Mouse (Mus musculus): ENCODE results near the gene Rhox7b. TPM values are rescaled to one million over a fixed set of nuclear protein-coding genes. Genes with fewer than 3 reads are reported as not detected.

The Rhox7b gene
- not detected for polyA plus RNA-seq (2014; fragmentation: Illumina TruSeq; extraction: RNeasy Lipid Tissue Mini Kit (QIAGEN cat#74804); ENCODE audit: low read depth, low replicate concordance)

DNA sequence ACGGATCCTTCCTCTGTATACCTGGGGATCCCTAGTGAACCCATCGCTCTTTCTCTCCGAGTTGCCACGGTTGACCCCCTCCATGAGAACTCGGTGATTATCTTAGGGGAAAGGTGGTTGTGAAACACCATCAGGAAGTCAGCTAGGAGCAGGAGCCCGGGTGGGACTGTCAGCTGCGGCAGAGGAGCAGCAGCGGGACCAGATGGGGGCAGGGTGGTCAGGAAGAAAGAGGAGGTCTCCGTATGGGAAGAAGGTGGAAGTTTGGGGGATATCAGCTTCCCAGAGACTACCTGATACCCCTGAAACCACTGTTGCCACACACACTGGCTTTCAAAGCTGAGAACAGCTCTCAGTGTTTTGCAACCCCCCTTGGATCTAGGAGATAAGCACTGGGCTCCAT is at the start of gene Rhox7b:
TSS of gene Rhox7b (minus strand) at position 101 of the 400 bp plus-strand sequence.

DNA sequence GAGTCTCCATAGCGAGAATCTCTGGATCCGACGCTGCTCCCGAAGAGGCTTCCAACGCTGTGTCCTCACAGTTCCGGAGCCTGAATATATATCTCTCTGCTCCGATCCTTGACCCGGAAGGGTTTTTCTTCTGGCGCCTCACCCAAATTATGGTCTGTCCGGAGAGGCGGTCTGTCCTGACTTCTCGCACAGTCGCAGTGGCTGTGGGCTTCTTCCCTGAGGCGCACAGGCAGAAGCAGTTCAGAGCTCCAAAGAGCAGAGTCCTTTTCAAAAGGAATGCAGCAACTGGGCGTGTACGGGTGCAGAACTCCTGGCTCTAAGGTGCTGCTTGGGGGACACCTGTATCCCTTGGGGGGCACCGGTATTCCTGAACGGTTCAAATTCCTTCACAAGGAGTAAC is 4.6 kb upstream of the Rhox7b start, which contains the start of gene Rhox9:
TSS of gene Rhox9 (minus strand) at position 101 of the 400 bp plus-strand sequence.

DNA sequence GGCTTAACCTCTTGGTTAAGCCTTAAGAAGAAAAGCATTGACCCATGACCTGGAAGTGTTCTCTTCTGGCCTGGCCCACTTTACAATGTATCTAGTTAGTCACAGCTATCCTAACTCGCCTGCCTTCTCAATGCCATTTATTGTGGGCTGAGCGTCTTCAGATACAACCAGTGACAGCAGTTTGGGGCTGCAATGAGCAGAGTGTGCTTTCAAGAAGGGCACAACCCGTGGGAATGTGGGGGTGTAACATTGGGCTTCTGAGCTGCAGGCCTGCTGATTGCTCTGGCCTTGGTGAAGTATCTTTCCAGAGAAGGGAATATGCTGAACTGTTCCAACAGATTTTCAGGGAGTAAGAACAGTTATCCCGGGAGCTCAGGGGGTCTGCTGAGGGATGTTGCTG is 18.2 kb downstream of the Rhox7b start, which contains the start of gene Rhox8:
TSS of gene Rhox8 (minus strand) at position 101 of the 400 bp plus-strand sequence.

Other genes starting within 250 kb of the Rhox7b start
- not detected for gene Rhox4g, start 245.9 kb downstream of the Rhox7b start, polyA plus RNA-seq (2014; fragmentation: Illumina TruSeq; extraction: RNeasy Lipid Tissue Mini Kit (QIAGEN cat#74804); ENCODE audit: low read depth, low replicate concordance)
- gene Rhox3h, start 228.5 kb downstream of the Rhox7b start, polyA plus RNA-seq (2014; fragmentation: Illumina TruSeq; extraction: RNeasy Lipid Tissue Mini Kit (QIAGEN cat#74804); ENCODE audit: low read depth, low replicate concordance) = not detected
- gene Rhox2h, start 224.0 kb downstream of the Rhox7b start, polyA plus RNA-seq (2014; fragmentation: Illumina TruSeq; extraction: RNeasy Lipid Tissue Mini Kit (QIAGEN cat#74804); ENCODE audit: low read depth, low replicate concordance) = not detected
- gene Rhox5, start 92.4 kb downstream of the Rhox7b start, polyA plus RNA-seq (2014; fragmentation: Illumina TruSeq; extraction: RNeasy Lipid Tissue Mini Kit (QIAGEN cat#74804); ENCODE audit: low read depth, low replicate concordance) = not detected
- not detected for gene Rhox6, start 70.3 kb downstream of the Rhox7b start, polyA plus RNA-seq (2014; fragmentation: Illumina TruSeq; extraction: RNeasy Lipid Tissue Mini Kit (QIAGEN cat#74804); ENCODE audit: low read depth, low replicate concordance)
- gene Rhox7a, start 65.5 kb downstream of the Rhox7b start, polyA plus RNA-seq (2014; fragmentation: Illumina TruSeq; extraction: RNeasy Lipid Tissue Mini Kit (QIAGEN cat#74804); ENCODE audit: low read depth, low replicate concordance) = not detected
- gene Rhox8, start 18.3 kb downstream of the Rhox7b start, polyA plus RNA-seq (2014; fragmentation: Illumina TruSeq; extraction: RNeasy Lipid Tissue Mini Kit (QIAGEN cat#74804); ENCODE audit: low read depth, low replicate concordance) = not detected
- not detected for gene Rhox9, start 4.5 kb upstream of the Rhox7b start, polyA plus RNA-seq (2014; fragmentation: Illumina TruSeq; extraction: RNeasy Lipid Tissue Mini Kit (QIAGEN cat#74804); ENCODE audit: low read depth, low replicate concordance)
- gene Btg1-ps1, start 121.6 kb upstream of the Rhox7b start, polyA plus RNA-seq (2014; fragmentation: Illumina TruSeq; extraction: RNeasy Lipid Tissue Mini Kit (QIAGEN cat#74804); ENCODE audit: low read depth, low replicate concordance) = not detected
- not detected for gene Btg1-ps2, start 145.9 kb upstream of the Rhox7b start, polyA plus RNA-seq (2014; fragmentation: Illumina TruSeq; extraction: RNeasy Lipid Tissue Mini Kit (QIAGEN cat#74804); ENCODE audit: low read depth, low replicate concordance)
- not detected for gene Rhox10, start 169.2 kb upstream of the Rhox7b start, polyA plus RNA-seq (2014; fragmentation: Illumina TruSeq; extraction: RNeasy Lipid Tissue Mini Kit (QIAGEN cat#74804); ENCODE audit: low read depth, low replicate concordance)
- gene Rhox11, start 187.9 kb upstream of the Rhox7b start, polyA plus RNA-seq (2014; fragmentation: Illumina TruSeq; extraction: RNeasy Lipid Tissue Mini Kit (QIAGEN cat#74804); ENCODE audit: low read depth, low replicate concordance) = not detected
- gene Rhox12, start 213.7 kb upstream of the Rhox7b start, polyA plus RNA-seq (2014; fragmentation: Illumina TruSeq; extraction: RNeasy Lipid Tissue Mini Kit (QIAGEN cat#74804); ENCODE audit: low read depth, low replicate concordance) = not detected
- not detected for gene Rhox13, start 224.0 kb upstream of the Rhox7b start, polyA plus RNA-seq (2014; fragmentation: Illumina TruSeq; extraction: RNeasy Lipid Tissue Mini Kit (QIAGEN cat#74804); ENCODE audit: low read depth, low replicate concordance)